Mouse (Mus musculus) T-helper 17 cell (primary cell): ENCODE results near the gene S100pbp.

Experiments
- in situ Hi-C, 2 experiments: fragments of 300-600 bp; cut with MboI, MseI; formaldehyde crosslinking; loops; 1 replicate in 1 of 2; 2 replicates in 1 of 2; pipeline ENCODE4 v1.15.1; 2025; ENCODE audit warnings: high pct_unique_total_duplicates in 2 of 2

The S100pbp gene

GRCm38 (mm10) chr4:129157541-129157940 is 32.0 kb downstream of the S100pbp start:
- in situ Hi-C loops = no loop called here

GRCm38 (mm10) chr4:129151276-129151811 is 38.2 kb downstream of the S100pbp start:
- in situ Hi-C loops = no loop called here

GRCm38 (mm10) chr4:129149321-129149720 is 40.2 kb downstream of the S100pbp start:
- in situ Hi-C loops = no loop called here

- in situ Hi-C loops = no loop called here
These were observed 41.9 kb downstream of the S100pbp start for GRCm38 (mm10) chr4:129147552-129148103.

GRCm38 (mm10) chr4:129146392-129146791 is 43.1 kb downstream of the S100pbp start:
- in situ Hi-C loops = no loop called here

- in situ Hi-C loops = no loop called here
These were observed 43.6 kb downstream of the S100pbp start for GRCm38 (mm10) chr4:129145943-129146342.

GRCm38 (mm10) chr4:129145411-129145810 is 44.1 kb downstream of the S100pbp start:
- in situ Hi-C loops = no loop called here

- in situ Hi-C loops = no loop called here
These were observed 44.8 kb downstream of the S100pbp start for GRCm38 (mm10) chr4:129144401-129145367.

- in situ Hi-C loops = no loop called here
These were observed 46.0 kb downstream of the S100pbp start for GRCm38 (mm10) chr4:129143509-129143908.

GRCm38 (mm10) chr4:129142439-129143045 is 47.0 kb downstream of the S100pbp start:
- in situ Hi-C loops = no loop called here

- in situ Hi-C loops = no loop called here
These were observed 47.7 kb downstream of the S100pbp start for GRCm38 (mm10) chr4:129141560-129142438.

GRCm38 (mm10) chr4:129140808-129141207 is 48.7 kb downstream of the S100pbp start:
- in situ Hi-C loops = no loop called here

GRCm38 (mm10) chr4:129139642-129140041 is 49.9 kb downstream of the S100pbp start:
- in situ Hi-C loops = no loop called here

GRCm38 (mm10) chr4:129137392-129138321 is 51.9 kb downstream of the S100pbp start:
- in situ Hi-C loops = no loop called here

- in situ Hi-C loops = no loop called here
These were observed 52.7 kb downstream of the S100pbp start, which contains the start of gene Fndc5 for GRCm38 (mm10) chr4:129136579-129137391. Gene Fndc5 (plus strand): TSS chr4:129136999.

- in situ Hi-C loops = no loop called here
These were observed 53.3 kb downstream of the S100pbp start for GRCm38 (mm10) chr4:129136189-129136578.

GRCm38 (mm10) chr4:129135637-129136036 is 53.9 kb downstream of the S100pbp start:
- in situ Hi-C loops = no loop called here

GRCm38 (mm10) chr4:129134799-129135585 is 54.5 kb downstream of the S100pbp start:
- in situ Hi-C loops = no loop called here
